Mouse (Mus musculus) cerebellum, adult (tissue): ENCODE measurements around the gene Tor1aip2.
A peak's percentile ranks its signal among the peaks of the same experiment; 100 is the strongest.
"Not testable (repeated sequence)": the region's sequence is repeated elsewhere in the genome, so short reads cannot be mapped to it uniquely, and the experiment has no call there.

Source experiments
- ATAC-seq: cut with Nextera tagmentation; 2 replicates; pipeline ENCODE4 v1.9.2; 2017; ENCODE audit warnings: mild to moderate bottlenecking, moderate library complexity, mixed read lengths; ENCODE audit not compliant: insufficient number of reproducible peaks, low FRiP score, low TSS enrichment

Gene Tor1aip2

DNA sequence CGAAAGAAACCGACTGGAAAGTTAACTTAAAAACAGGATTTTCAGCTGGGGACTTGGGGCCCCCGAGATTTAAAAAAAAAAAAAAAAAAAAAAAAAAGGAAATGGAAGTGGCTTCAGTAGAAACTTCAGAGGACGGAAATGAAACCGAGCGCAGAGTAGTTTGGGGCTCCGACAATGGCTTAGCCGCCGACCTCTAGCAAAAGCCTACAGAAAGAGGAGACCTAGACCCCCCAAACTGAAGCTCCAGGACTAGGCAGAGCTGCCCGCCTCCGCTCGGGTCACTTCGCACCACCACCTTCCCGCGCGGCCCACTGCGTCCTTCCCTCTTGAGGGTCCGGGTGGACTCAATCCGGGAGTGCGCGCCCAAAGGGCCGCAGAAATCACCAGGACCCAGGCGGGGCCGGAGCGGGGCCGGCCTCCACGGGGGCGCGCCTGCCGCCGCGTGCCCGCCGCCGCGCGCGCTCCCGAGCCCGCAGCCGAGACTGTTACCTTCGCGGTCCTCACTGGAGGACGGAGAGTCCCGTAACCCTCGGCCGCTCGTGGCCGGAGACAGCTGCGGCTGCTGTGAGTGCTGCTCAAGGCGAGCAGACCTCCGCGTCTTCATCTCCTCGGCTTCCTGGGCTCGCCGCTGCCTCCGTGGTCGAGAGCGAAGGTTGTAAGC, at the start of gene Tor1aip2:
Gene Tor1aip2, plus strand, starts transcription at position 135 of the 661 bp plus-strand sequence.
- ATAC-seq, result peak; percentile 56

DNA sequence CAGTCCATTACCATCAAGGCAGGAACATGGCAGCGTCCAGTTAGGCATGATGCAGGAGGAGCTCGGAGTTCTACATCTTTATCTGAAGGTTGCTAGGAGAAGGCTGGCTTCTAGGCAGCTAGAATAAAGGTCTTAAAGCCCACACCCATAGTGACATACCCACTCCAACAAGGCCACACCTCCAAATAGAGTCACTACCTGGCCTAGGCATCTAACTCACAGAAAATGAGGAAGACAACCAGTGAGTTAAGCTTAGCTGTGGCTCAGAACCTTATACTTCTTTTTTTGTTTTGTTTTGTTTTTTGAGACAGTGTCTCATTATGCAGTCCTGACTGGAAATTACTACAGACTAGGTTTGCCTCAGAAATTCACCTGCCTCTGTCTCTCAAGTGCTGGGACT, 47.6 kb upstream of the Tor1aip2 start:
- ATAC-seq, result no peak

DNA sequence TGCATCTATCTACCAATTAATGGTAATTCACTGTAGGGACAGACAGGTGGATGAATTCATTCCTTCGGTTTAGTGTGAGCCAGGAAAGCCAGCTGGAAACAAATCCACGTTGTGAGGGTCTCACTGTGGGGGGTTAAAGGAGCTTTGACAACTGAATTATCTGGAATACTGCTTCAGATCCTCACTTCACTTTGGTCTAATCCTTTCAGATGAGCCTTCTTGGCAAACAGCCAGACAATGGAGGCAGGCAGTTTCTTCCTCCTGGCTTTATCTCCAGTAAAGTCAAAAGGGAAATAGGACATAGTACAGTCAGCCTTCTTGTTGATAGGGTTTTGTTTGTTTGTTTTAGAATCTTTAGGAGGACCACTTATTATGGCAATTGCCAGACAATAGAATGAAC, 45.8 kb upstream of the Tor1aip2 start:
- ATAC-seq, result no peak

DNA sequence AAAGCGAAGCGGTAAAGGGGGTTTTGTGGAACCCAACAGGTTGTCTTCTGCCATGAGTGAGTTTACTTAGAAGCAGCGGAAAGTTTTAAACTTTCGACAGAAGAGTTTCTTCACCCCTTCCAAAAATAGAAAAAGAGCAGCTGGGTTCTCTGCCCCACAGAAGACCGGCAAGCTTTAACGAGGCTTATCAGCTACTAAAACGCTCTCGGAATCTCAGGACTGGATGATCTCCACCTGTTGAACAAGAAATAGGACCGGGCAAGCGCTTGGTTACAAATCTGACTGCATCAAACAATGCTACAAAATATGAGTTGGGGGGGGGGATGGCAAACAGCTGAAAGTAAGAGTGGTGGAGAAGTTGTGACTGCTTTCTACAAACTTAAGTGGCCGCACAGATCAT, 44.8 kb upstream of the Tor1aip2 start:
- no peak for ATAC-seq

DNA sequence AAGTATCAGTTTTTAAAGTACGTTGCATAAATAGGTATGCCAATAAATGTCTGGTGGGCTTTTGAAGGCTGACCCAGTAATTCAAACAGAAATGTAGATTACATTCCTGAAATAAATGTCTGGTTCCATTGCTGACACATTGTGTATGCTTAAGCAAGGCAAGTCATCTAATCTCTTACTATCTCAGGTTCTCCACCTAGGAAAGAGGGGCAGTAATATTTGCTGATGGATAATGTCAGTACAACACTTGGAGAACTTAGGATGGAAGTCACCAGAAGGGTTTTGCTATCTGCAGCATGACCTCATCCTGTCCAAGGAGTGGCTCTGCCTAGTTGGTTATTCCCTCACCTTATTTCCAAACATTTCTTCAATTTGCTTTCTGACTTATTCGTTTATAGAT, 40.7 kb upstream of the Tor1aip2 start:
- no peak for ATAC-seq

DNA sequence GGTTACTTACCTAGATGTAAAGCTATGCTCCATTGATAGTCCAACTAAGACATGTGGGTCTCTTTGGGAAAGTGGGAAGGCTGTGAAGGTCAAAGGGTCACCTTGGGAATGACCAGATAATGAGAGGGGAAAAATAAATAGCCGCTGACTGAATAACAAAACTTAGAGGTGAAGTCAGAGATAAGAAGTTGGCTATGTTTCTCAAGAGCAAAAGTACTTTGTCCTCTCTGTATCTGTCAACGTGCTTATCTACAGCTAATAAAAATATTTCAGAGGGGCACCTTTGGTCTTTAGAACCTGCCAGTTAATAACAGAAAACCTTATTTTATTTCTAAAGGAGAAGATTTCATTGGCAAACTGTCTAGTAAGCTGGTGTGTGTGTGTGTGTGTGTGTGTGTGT, 39.6 kb upstream of the Tor1aip2 start:
- no peak for ATAC-seq

DNA sequence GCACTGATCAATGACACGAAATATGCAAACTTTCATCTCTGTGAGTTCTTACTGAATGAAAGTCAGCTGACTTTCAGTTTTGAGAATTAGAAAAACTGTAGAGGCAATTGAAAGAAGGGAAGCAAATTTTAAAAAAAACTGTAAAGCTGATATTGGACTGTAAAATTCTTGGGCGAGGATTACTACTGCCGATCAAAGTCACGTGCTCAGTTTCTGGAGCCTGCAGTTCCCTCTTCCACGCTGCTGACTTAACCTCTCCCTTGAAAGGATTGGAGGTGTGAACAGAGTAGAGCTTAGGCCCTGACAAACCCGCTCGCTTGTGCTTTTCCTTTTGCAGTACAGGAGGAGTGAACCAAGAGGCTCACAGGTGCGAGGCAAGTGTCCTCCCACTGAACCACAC, 32.8 kb upstream of the Tor1aip2 start:
- no peak for ATAC-seq

DNA sequence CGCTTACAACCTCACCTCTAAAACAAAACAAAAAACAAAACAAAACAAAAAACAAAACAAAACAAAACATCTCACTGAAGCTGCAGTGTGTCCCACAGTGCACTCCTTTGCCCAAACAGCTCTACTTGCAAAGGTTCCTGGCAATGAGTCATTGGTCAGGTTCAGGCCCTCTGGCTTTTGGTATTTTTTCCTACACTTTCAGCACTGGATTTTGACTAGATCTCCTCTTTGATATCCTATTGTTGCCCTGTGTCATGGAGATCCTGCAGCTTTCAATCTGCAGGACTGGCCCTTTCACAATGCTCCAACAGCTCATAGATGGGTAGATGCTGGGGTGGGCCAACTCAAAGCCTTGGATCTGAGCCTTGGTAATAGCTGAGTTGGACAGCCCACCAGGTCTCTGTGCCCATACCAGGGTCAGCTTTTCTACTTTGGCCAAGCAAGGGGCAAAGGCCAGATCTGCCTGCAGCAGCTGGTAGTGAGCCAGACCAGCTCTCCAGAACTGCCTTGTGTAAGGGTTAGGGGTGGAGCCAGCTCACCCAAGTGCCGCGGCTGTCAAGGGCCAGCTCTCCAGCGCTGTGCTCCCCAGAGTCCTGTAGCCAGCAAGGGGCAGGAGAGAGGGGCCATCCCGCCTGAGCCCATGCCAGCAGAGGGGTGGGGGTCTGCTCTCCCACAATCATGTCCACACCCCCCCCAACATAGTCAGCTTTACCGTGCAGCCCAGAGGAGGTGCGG, 31.8 kb upstream of the Tor1aip2 start:
- ATAC-seq, result peak; percentile 36; the same call in 1 of the 2 replicates

DNA sequence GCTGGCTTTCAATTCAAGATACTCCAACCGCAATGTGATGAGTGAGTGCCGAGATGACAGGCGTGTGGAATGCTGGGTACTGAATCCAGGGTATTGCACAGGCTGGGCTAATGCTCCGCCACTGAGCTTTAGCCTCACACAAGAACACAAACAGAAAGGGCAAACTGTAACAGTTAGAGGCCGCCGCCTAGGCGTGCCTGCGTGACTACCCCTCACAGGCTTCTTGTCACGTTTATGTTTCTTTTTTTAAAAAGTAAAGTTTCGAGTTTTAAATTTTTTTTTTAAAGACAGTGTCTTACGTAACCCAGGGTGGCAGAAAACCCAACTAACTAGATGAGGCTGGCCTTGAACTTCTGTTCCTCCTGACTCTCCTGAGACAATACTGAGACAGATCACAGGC, 29.3 kb upstream of the Tor1aip2 start:
- no peak for ATAC-seq

DNA sequence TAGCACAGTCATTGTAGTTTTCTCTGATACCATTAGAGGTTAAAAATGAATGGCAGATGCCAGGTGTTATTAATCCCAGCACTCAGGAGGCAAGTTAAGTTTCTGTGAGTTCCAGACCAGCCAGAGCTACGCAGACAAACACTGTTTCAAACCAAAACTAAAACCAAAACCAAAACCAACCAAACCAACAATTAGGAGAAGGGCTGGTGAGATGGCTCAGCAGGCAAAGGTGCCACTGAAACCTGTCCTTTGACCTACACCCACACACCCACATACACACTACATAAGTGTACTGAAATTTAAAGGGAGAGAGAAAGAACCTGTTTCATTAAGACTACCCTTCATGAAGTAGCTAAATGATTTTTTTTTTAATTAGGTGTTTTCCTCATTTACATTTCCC, 26.2 kb upstream of the Tor1aip2 start:
- no peak for ATAC-seq

DNA sequence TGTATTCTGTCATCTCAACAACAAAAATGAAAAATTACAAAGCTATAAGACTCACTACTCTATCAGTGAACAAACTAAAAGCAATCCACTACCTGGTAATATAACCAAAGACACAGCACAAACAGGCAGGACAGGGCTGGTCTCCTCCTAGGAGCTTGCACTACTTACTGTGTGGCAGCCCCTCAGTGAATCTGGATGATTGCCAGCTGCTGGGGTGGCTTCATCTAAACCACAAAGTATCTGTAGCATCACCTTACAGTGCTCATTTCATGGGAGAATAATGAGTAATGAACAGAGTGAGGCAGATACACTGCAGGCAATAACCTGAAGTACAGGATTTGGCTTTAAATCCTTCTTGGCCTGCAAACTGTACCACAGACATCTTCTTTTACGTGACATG, 15.4 kb upstream of the Tor1aip2 start:
- ATAC-seq, result no peak

DNA sequence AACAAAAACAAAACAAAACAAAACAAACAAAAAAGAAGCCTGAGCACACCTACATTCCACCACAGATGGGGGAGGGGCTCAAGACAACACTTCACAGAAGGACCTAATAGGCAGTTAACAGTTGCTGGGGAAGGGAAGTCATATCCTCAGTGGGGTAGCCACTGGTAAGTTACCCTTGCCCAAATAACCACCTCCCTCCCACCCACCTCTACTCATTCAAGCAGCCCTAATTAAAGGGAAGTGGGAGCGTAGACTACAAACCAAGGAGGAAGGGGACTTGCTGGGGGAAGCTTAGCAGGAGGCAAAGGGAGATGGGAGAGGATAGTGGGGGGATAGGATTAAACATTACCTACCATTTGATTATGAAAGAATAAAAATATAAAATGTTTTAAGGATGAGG, 14.8 kb upstream of the Tor1aip2 start:
- ATAC-seq, result no peak

DNA sequence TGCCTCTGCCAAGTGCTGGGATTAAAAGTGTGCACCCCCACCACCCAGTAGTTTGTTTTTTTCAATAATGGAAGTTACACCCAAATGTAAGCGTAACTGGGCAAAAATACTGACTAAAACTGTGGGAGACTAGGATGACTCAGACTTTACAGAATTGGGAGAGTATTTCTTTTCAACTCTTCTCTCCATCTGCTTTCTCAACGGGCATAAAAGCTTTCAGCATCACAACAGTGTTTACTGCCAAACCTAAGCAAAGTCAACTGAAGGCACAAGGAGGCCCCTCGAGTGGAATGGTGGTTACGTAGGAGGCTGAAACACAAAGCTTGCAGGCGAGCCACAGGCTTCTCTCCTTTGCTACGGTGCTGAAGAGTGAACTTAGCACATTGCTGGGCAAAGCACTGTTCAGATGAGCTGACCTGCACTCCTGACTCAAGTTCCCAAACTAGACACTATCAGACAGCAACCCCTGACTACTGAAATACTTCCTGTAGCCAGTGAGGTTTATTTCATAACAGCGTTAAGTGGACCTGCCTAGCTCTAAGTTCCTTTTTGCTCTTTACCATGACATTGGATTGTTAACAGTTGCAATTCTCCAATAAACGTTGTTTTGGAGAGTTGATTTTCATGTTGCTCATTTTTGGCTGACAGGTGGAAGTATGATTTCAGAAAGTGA, 10.2 kb upstream of the Tor1aip2 start:
- ATAC-seq, result no peak

DNA sequence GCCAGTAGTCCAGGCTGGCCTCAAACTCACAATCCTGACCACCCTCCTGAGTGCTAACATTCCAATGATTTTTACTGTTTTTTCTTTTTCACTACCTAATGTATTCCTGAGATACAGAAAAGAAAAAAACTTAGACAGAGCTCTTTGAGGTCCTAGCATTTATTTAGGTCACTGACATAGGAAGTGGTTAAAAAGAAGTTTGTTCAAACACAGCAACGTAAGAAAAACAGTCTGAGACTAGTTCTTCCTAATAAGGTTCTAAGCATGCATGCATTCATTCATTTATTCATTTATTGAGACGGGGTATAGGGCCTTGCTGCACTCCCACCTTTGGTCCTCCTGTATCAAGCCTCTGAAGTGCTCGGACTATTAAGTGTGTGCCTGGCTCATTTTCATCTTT, 7.4 kb upstream of the Tor1aip2 start:
- ATAC-seq, result no peak

DNA sequence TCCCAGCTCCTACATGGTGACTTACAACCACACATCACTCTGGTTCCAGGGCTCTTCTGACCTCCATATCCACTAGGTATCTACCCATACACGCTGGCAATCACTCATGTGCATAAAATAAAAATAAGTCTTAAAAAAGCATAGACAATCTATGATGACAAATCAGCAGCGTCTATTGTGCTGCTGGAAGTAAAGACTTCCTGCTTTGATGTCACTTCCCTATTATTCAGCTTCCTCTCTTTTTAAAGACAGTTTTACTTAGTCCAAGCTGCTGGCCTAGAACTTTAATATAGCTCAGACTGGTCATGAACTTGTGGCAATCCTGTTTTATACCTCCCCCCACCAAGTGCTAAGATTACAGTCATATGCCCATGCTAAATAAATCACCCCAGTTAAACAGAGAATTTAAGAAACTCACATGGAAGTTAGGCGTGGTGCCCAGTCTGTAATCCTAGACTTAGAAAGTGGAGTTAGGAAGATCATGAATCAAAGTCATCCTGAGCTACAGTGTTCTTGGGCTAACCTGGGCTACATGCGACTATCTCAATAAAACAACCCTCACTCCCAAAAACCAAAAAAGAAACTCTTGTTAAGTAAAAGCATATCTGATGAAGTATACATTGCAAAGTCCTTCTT, 6.7 kb upstream of the Tor1aip2 start:
- no peak for ATAC-seq

DNA sequence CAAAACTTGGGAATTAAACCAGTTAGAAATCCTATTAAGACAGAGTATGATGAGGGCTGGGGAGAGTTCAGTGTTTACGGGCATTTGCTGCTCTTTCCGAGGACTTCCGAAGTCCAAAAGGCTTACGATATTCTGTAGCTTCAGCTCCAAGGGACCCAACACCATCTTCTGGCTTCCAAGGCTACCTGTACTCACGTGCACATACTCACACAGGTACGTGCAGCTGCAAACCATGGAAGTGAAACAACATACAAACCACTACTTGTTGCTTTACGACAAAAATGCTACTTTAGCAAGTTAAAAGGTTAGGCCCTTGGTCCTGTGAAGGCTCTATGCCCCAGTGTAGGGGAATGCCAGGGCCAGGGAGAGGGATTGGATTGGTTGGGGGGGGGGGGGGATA, 1.3 kb upstream of the Tor1aip2 start:
- ATAC-seq, result no peak

DNA sequence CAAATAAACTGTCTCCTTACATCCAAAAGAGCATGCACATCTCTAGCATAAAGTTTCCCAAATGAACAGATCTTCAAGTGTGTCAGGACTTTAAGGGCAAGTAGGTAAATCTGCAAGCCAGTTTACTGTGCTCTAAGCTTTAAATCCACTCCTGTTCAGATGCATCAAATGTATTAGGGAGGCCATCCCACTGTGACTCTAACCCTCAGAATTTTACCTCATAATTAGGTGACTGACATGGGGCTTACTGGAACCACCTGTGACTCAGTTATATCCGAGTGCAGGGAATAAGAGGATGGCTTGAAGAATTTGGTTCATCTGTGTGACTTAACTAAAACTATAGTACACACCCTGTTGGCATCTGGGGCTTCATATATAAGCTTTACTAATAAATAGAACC, 542 bp upstream of the Tor1aip2 start:
- ATAC-seq, result no peak

DNA sequence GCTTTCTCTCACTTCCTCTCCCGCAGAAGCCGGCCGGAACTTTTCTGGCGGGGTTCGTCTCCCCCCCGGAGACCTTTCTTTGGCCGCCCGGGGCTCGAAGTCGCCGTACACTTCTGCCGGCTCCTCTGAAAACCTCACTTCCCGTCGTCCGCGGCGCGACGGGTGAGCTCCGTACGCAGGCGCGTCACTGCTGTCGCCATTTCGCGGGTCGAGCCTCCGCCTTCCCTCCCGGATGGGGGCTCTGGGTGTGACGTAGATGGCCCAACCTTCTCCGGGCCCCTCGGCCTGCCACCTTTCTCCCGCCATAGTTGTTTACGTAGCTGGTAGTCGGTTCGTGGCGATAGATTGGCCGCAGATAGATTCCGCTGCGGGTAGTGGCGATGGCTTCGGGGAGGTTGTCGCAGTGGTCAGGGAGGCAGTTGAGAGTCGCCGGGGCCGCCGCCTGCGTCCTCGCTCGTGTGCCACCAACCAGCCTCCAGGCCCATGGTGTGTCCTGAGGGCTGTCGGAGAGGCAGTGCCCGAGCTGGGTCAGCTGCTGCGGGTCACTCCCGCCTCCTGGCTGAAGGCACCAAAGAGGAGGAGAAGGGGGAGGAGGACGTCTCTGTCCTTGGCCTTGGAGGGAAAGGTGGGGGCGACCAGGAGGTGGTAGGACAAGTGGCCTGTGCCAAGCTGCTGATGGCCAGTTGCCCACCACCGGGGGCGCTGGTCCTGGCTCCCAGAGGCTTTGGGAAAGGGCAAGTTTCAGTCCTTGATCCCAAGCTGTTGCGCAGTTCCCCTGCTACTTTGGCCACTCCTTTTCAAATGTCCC, 931 bp downstream of the Tor1aip2 start, which contains the start of gene Tor1aip1:
Gene Tor1aip1, minus strand, starts transcription at position 551 of the 808 bp plus-strand sequence.
- peak; percentile 87 for ATAC-seq

DNA sequence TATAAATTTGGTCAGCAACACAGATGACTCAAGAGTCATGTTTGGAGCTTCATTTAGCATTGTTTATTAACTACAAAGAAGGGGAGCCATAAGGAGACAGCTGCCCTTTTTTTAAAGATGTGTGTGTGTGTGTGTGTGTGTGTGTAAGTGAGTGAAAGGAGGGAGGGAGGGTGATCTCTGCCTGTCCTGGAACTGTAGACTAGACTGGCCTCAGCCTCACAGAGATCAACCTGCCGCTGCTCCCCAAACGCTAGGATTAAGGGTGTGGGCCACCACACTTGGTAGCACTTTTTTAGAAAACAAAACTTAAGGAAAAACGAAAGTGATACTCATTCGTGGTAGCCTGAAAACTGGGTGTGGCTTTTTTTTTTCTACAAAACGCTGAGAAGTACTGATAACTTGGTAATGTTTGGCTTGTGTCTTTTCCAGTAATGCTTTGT, 2.0 kb downstream of the Tor1aip2 start:
- no peak for ATAC-seq

DNA sequence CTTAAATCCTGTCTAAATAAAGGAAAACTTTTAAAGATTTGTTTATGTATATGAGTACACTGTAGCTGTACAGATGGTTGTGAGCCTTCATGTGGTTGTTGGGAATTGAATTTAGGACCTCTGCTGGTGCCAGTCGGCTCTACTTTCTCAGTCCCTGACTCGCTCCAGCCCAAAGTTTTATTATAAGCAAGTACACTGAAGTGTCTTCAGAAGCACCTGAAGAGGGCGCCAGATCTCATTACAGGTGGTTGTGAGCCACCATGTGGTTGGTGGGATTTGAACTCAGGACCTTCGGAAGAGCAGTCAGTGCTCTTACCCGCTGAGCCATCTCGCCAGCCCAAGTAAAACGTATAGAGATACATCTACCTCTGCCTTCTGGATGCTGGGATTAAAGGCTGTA, 4.8 kb downstream of the Tor1aip2 start:
- ATAC-seq, result not testable (repeated sequence)
